ENCODE assay signal across 24 mouse cellular contexts in genomic region chr9:83320834-83321233, GRCm38 (mm10).
"Had no signal": no experiment of that assay in that cellular context is flagged by ENCODE, and none has a peak within 500 bp of the region (broad histone marks: within the 10 kb centered on the region; RNA-seq: fewer than 3 reads in every experiment).

No protein-coding gene starts in this region.

- ATAC-seq: forebrain, postnatal 0 days; hindbrain, postnatal 0 days; intestine, embryonic 16.5 days; liver, embryonic 12.5 days had no signal

- DNase-seq: forebrain, postnatal 0 days; gastrocnemius, postnatal 14 days; gastrocnemius, postnatal 36 days; heart, adult 11 months; heart, adult 2 months; heart, postnatal 14 days; heart, postnatal 36 days; kidney, adult 11 months; kidney, adult 8-10 months; kidney, postnatal 25 days; layer of hippocampus, adult 9-11 months; layer of hippocampus, postnatal 36 days; left cerebral cortex, postnatal 4 days had no signal

- H3K27ac ChIP-seq: heart, adult 2 months; heart, embryonic 13.5 days; heart, embryonic 15.5 days; hindbrain, embryonic 13.5 days; hindbrain, embryonic 15.5 days; hindbrain, postnatal 0 days; limb, embryonic 13.5 days; limb, embryonic 15.5 days; liver, embryonic 12.5 days; liver, embryonic 14.5 days had no signal

- H3K36me3 ChIP-seq: heart, embryonic 13.5 days; heart, embryonic 15.5 days; hindbrain, embryonic 13.5 days; hindbrain, embryonic 15.5 days; limb, embryonic 13.5 days; limb, embryonic 15.5 days; liver, embryonic 12.5 days had no signal

- H3K4me3 ChIP-seq: heart, adult 2 months; heart, embryonic 13.5 days; heart, embryonic 15.5 days; hindbrain, embryonic 13.5 days; hindbrain, embryonic 15.5 days; limb, embryonic 13.5 days; limb, embryonic 15.5 days; liver, embryonic 12.5 days had no signal

- H3K9ac ChIP-seq: forebrain, postnatal 0 days; heart, embryonic 13.5 days; heart, embryonic 15.5 days; hindbrain, embryonic 13.5 days; hindbrain, embryonic 15.5 days; limb, embryonic 13.5 days; limb, embryonic 15.5 days; liver, embryonic 12.5 days; liver, embryonic 14.5 days had no signal

- H3K9me3 ChIP-seq: heart, embryonic 13.5 days; heart, embryonic 15.5 days; hindbrain, embryonic 13.5 days; hindbrain, embryonic 15.5 days; limb, embryonic 13.5 days; limb, embryonic 15.5 days; liver, embryonic 12.5 days had no signal

- H3K4me2 ChIP-seq: heart, embryonic 11.5 days; heart, embryonic 13.5 days; heart, embryonic 15.5 days; hindbrain, embryonic 13.5 days; hindbrain, embryonic 15.5 days; limb, embryonic 13.5 days; limb, embryonic 15.5 days; liver, embryonic 12.5 days had no signal

- H3K27me3 ChIP-seq: heart, embryonic 13.5 days; heart, embryonic 15.5 days; hindbrain, embryonic 13.5 days; hindbrain, embryonic 15.5 days; limb, embryonic 13.5 days; limb, embryonic 15.5 days; liver, embryonic 12.5 days had no signal

- H3K4me1 ChIP-seq: heart, embryonic 15.5 days; liver, embryonic 12.5 days had no signal
